Mouse (Mus musculus): ENCODE results near the gene Gm21897.
A peak's percentile ranks its signal among the peaks of the same experiment; 100 is the strongest.
"Not testable (repeated sequence)": the region's sequence is repeated elsewhere in the genome, so short reads cannot be mapped to it uniquely, and the experiment has no call there.

The Gm21897 gene

DNA sequence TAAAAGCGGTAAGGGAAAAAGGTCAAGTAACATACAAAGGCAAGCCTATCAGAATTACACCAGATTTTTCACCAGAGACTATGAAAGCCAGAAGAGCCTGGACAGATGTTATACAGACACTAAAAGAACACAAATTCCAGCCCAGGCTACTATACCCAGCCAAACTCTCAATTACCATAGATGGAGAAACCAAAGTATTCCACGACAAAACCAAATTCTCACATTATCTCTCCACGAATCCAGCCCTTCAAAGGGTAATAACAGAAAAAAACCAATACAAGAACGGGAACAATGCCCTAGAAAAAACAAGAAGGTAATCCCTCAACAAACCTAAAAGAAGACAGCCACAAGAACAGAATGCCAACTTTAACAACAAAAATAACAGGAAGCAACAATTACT lies at the start of gene Gm21897:
Gene Gm21897 (plus strand): TSS at position 301 of the 400 bp plus-strand sequence.
- not testable (repeated sequence) for DNase-seq (ENCODE audit: low spot score in 2 of 2)

DNA sequence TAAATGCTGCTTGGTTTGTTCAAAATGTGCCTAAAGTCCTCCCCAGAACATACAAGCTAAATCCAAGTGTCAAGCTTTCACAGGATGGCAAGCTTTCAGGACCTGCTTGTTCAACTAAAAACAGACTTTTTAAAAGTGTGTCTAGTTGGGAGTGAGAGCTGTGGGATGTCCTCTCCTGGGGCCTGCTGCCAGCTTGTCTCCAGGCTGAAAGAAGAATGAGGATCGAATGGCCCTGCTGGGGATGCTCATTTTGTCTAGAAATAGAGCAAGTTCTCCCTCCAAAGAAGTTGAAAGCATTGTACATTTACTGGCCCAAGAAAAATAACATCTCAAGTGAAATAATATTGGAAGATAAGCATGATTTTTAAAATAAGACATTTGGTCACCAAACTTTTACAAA lies 45.0 kb upstream of the Gm21897 start:
- no peak for DNase-seq (ENCODE audit: low spot score in 2 of 2)

GRCm38 (mm10) chr16:15277461-15277860 lies 39.8 kb upstream of the Gm21897 start:
- DNase-seq (ENCODE audit: low spot score in 2 of 2), result no peak

GRCm38 (mm10) chr16:15293041-15293440 lies 24.2 kb upstream of the Gm21897 start:
- no peak for DNase-seq (ENCODE audit: low spot score in 2 of 2)

- no peak for DNase-seq (ENCODE audit: low spot score in 2 of 2)
Observed at GRCm38 (mm10) chr16:15294289-15294688, 23.0 kb upstream of the Gm21897 start.

- no peak for DNase-seq (ENCODE audit: low spot score in 2 of 2)
Observed at GRCm38 (mm10) chr16:15294911-15295659, 22.2 kb upstream of the Gm21897 start.

GRCm38 (mm10) chr16:15334526-15334925 lies 17.3 kb downstream of the Gm21897 start:
- DNase-seq (ENCODE audit: low spot score in 2 of 2), result no peak

DNA sequence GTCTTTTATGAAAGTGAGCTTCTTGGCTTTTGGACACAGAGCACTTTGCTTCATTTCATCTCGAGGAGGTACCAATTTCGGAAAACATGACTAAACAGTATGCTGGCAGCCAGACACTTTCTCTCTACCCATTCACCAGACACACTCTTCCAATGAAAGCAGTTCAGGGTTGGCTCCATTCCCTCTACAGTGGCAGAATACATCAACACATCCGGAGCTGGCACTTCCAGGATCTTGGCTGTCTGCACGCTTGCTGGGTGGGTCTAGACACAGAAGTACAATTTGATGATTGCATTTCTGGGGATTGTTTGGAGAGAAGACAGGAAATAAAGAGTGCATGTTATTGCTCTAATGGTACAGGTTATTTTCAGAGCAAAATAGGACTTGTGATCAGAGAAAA lies 21.8 kb downstream of the Gm21897 start:
- DNase-seq (ENCODE audit: low spot score in 2 of 2), result peak in 1 of 2 experiments; percentile 12

- DNase-seq (ENCODE audit: low spot score in 2 of 2), result no peak
Observed at GRCm38 (mm10) chr16:15346045-15346444, 28.8 kb downstream of the Gm21897 start.

- no peak for DNase-seq (ENCODE audit: low spot score in 2 of 2)
Observed at GRCm38 (mm10) chr16:15349381-15349780, 32.1 kb downstream of the Gm21897 start.

DNA sequence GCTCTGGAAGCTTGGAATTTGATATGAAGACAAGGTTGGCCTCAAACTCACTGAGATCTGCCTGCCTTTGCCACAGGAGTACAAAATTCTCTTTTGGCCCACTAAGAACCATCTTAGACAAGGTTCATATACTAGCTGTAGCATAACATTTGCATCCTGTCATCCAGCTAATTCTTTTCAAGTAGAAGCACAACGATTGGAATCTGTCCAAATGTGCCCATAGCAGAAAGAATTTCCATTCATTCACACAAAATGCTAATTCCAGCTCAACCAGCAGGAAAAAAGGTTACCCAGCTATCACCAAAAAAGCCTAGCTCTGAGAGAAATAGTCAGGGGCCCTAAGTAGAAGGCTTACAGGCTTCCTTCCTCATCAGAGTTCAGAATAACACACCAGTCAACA lies 34.0 kb downstream of the Gm21897 start:
- DNase-seq (ENCODE audit: low spot score in 2 of 2), result no peak

DNA sequence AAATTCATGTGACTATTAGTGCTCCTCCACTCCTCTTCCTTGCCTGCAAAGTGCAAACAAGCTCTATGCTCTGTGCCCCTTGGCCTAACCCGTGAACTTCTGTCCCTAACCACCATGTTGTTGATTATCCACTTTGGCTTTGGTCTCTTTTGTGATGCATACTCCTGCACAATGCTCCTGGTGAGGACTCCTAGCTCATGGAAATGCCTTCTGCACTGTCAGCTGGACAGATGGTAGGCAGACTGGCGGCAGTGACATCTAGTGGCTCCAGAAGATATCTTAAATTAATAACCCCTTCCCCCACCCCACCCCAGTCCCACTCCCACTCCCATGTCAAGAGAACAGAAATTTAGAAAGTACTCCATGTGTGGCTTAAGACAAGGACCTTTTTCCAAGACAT lies 35.1 kb downstream of the Gm21897 start:
- DNase-seq (ENCODE audit: low spot score in 2 of 2), result no peak

- no peak for DNase-seq (ENCODE audit: low spot score in 2 of 2)
Observed at GRCm38 (mm10) chr16:15354901-15355300, 37.6 kb downstream of the Gm21897 start.

GRCm38 (mm10) chr16:15355339-15355738 lies 38.1 kb downstream of the Gm21897 start:
- no peak for DNase-seq (ENCODE audit: low spot score in 2 of 2)

DNA sequence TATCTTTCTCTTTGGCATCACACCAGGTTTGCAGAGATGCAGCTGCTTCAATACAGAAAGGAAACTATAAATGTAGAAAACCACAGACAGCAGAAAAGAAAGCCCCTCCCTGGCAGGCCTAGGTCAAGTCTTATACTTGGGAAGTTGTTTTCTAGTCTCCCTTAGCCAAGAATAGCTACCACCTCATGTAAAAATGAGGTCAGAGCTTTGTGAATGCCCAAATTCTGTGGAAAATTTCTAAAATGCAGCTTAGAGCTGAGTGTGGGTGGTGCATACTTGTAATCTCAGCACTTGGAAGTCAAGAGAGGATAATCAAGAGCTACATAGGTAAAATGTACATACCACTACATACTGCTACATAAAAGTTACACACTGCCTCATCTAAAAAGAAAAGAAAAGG lies 40.5 kb downstream of the Gm21897 start:
- DNase-seq (ENCODE audit: low spot score in 2 of 2), result peak; percentile 13 to 15

- no peak for DNase-seq (ENCODE audit: low spot score in 2 of 2)
Observed at GRCm38 (mm10) chr16:15359110-15359782, 42.0 kb downstream of the Gm21897 start.

GRCm38 (mm10) chr16:15360825-15361224 lies 43.6 kb downstream of the Gm21897 start:
- DNase-seq (ENCODE audit: low spot score in 2 of 2), result no peak

All from right cerebral cortex, adult 2 months (tissue).